Mouse (Mus musculus) neural tube, embryonic 13.5 days (tissue): ENCODE measurements around the gene Olfr715. TPM values are rescaled to one million over a fixed set of nuclear protein-coding genes. Genes with fewer than 3 reads are reported as not detected.
"Not testable (repeated sequence)": the region's sequence is repeated elsewhere in the genome, so short reads cannot be mapped to it uniquely, and the experiment has no call there.

ENCODE experiments used
- ATAC-seq: fragments of 200-750 bp; cut with Nextera tagmentation; 2 replicates; pipeline ENCODE4 v1.8.0; 2017; ENCODE audit warnings: low read depth, mild to moderate bottlenecking, moderate TSS enrichment, moderate library complexity
- H3K27ac ChIP-seq: fragments of 300-500 bp; sonication (generic); replicated peaks from 2 replicates; pipeline ENCODE4 v1.5.1; 2015; ENCODE audit warnings: moderate library complexity, mild to moderate bottlenecking, inconsistent platforms
- H3K27me3 ChIP-seq: fragments of 300-500 bp; sonication (generic); 2 replicates; pipeline ENCODE4 v1.6.1; 2015; ENCODE audit warnings: mild to moderate bottlenecking, inconsistent platforms
- H3K36me3 ChIP-seq: fragments of 300-500 bp; sonication (generic); 2 replicates; pipeline ENCODE4 v1.6.1; 2015; ENCODE audit warnings: mild to moderate bottlenecking, inconsistent platforms
- H3K4me1 ChIP-seq: fragments of 300-500 bp; sonication (generic); replicated peaks from 2 replicates; pipeline ENCODE4 v1.6.1; 2015; ENCODE audit warnings: inconsistent platforms
- H3K4me2 ChIP-seq: fragments of 300-500 bp; sonication (generic); 2 replicates; pipeline ENCODE4 v1.6.1; 2015; ENCODE audit warnings: inconsistent platforms, mild to moderate bottlenecking, moderate library complexity
- H3K4me3 ChIP-seq: fragments of 300-500 bp; sonication (generic); 2 replicates; pipeline ENCODE4 v1.5.1; 2015; ENCODE audit warnings: mild to moderate bottlenecking, inconsistent platforms
- H3K9ac ChIP-seq: fragments of 300-500 bp; sonication (generic); 2 replicates; pipeline ENCODE4 v1.6.1; 2015; ENCODE audit warnings: moderate library complexity, mild to moderate bottlenecking, inconsistent platforms
- H3K9me3 ChIP-seq: fragments of 300-500 bp; sonication (generic); 2 replicates; pipeline ENCODE4 v1.6.1; 2016; ENCODE audit warnings: inconsistent platforms
- WGBS: fragments of 180-500 bp; shearing (Covaris S2); methylation state at CpG from one replicate; pipeline ENCODE4 v1.1.7; 2015; 5-methylcytosine and 5-hydroxymethylcytosine counted together
- polyA plus RNA-seq: library from polyadenylated mRNA; unstranded; fragments of >200 nt; fragmentation: Nextera tagmentation; extraction: Ambion mirVana; gene quantifications from 2 replicates; pipeline ENCODE4 v1.2.1, GENCODE M21; 2015

The Olfr715 gene
- polyA plus RNA-seq: not detected in 2 replicates

- not testable (repeated sequence) for H3K36me3 ChIP-seq, H3K4me1 ChIP-seq, H3K4me2 ChIP-seq, H3K9me3 ChIP-seq, H3K9ac ChIP-seq, H3K27ac ChIP-seq, H3K27me3 ChIP-seq, H3K4me3 ChIP-seq, ATAC-seq
- 79% methylated on average over 3 of the region's 3 CpGs for WGBS
Observed at GRCm38 (mm10) chr7:107130983-107131382, at the start of gene Olfr715. Olfr715 (minus strand) TSS chr7:107131083.

DNA sequence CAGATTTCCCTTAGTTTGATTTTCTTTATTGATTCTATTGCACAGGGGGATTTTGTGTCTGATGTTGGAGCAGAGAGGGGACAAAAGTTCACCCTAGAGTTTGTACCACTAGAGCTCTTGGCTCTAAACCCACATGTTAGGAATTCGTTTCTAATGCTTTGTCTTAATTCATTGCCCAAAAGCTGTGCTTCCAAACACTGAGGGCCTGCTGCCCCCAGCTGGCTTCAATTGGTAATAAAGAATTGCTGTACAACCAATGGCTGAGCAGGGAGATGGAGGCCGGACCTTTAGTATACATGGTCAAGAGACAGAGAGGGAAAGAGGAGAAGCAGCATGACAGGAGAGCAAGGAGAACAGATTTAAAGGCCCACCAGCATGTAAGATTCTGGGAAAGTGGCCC, 49.5 kb upstream of the Olfr715 start:
- no peak for ATAC-seq
- H3K9me3 ChIP-seq: no peaks in the 10 kb centered on the region
- H3K27me3 ChIP-seq: no peaks in the 10 kb centered on the region
- no peak overlapping the region for H3K4me3 ChIP-seq
- 53% methylated on average over 2 of the region's 2 CpGs for WGBS
- H3K4me1 ChIP-seq: no peaks in the 10 kb centered on the region
- no peak overlapping the region for H3K27ac ChIP-seq
- H3K4me2 ChIP-seq: no peak overlapping the region
- H3K36me3 ChIP-seq: no peaks in the 10 kb centered on the region
- H3K9ac ChIP-seq: no peak overlapping the region

GRCm38 (mm10) chr7:107166690-107167089, 35.8 kb upstream of the Olfr715 start, which contains the start of gene Nlrp14:
Nlrp14 (plus strand) TSS chr7:107166990.
- no peak within 1 kb of the TSS for H3K9ac ChIP-seq
- ATAC-seq: no peak
- H3K4me3 ChIP-seq: no peak within 1 kb of the TSS
- no peak within 1 kb of the TSS for H3K4me2 ChIP-seq
- no peak within 1 kb of the TSS for H3K27ac ChIP-seq
- H3K4me1 ChIP-seq: no peaks in the 10 kb centered on the region
- 85% methylated on average over 10 of the region's 10 CpGs for WGBS
- no peaks in the 10 kb centered on the region for H3K9me3 ChIP-seq
- H3K36me3 ChIP-seq: no peaks in the 10 kb centered on the region
- no peaks in the 10 kb centered on the region for H3K27me3 ChIP-seq

GRCm38 (mm10) chr7:107138027-107138426, 7.1 kb upstream of the Olfr715 start, which contains the start of gene Olfr716:
Olfr716 (plus strand) TSS chr7:107138327.
- not testable (repeated sequence) for H3K4me1 ChIP-seq, ATAC-seq, H3K27me3 ChIP-seq, H3K27ac ChIP-seq, H3K9me3 ChIP-seq, H3K36me3 ChIP-seq, H3K9ac ChIP-seq, H3K4me2 ChIP-seq, H3K4me3 ChIP-seq
- 80% methylated on average over 2 of the region's 2 CpGs for WGBS

GRCm38 (mm10) chr7:107110269-107110668, 20.6 kb downstream of the Olfr715 start, which contains the start of gene Olfr715b:
Olfr715b (minus strand) TSS chr7:107110369.
- WGBS: 65% methylated on average over 2 of the region's 2 CpGs
- H3K36me3 ChIP-seq, H3K4me2 ChIP-seq, H3K27ac ChIP-seq, H3K4me1 ChIP-seq, H3K9ac ChIP-seq, ATAC-seq, H3K9me3 ChIP-seq, H3K27me3 ChIP-seq, H3K4me3 ChIP-seq: not testable (repeated sequence)

GRCm38 (mm10) chr7:107092920-107093319, 38.0 kb downstream of the Olfr715 start, which contains the start of gene Olfr17:
Olfr17 (plus strand) TSS chr7:107093220.
- 59% methylated on average over 1 of the region's 1 CpGs for whole genome bisulfite sequencing
- Histone ChIP-seq H3K4me2 (no peak within 1 kb of the TSS), H3K27me3 (no peaks in the 10 kb centered on the region), H3K27ac (no peak within 1 kb of the TSS), H3K9me3 (no peaks in the 10 kb centered on the region), H3K36me3 (no peaks in the 10 kb centered on the region), H3K4me3 (no peak within 1 kb of the TSS), H3K9ac (no peak within 1 kb of the TSS), H3K4me1 (no peaks in the 10 kb centered on the region)
- ATAC-seq: no peak

Other genes starting within 250 kb of the Olfr715 start
- not detected in 2 replicates for gene Olfr706, start 242.9 kb downstream of the Olfr715 start, polyA plus RNA-seq
- not detected in 2 replicates for gene Olfr707, start 229.8 kb downstream of the Olfr715 start, polyA plus RNA-seq
- not detected in 2 replicates for gene Olfr1532-ps1, start 223.1 kb downstream of the Olfr715 start, polyA plus RNA-seq
- gene Olfr709-ps1, start 198.9 kb downstream of the Olfr715 start, polyA plus RNA-seq: not detected in 2 replicates
- not detected in 2 replicates for gene Olfr710, start 182.8 kb downstream of the Olfr715 start, polyA plus RNA-seq
- not detected in 2 replicates for gene Olfr6, start 167.1 kb downstream of the Olfr715 start, polyA plus RNA-seq
- not detected in 2 replicates for gene Olfr711, start 155.6 kb downstream of the Olfr715 start, polyA plus RNA-seq
- not detected in 2 replicates for gene Olfr2, start 125.0 kb downstream of the Olfr715 start, polyA plus RNA-seq
- gene Olfr713, start 99.9 kb downstream of the Olfr715 start, polyA plus RNA-seq: not detected in 2 replicates
- gene Olfr714, start 60.1 kb downstream of the Olfr715 start, polyA plus RNA-seq: not detected in 2 replicates
- not detected in 2 replicates for gene Olfr17, start 37.9 kb downstream of the Olfr715 start, polyA plus RNA-seq
- gene Olfr715b, start 20.7 kb downstream of the Olfr715 start, polyA plus RNA-seq: not detected in 2 replicates
- gene Olfr716, start 7.2 kb upstream of the Olfr715 start, polyA plus RNA-seq: not detected in 2 replicates
- gene Nlrp14, start 35.9 kb upstream of the Olfr715 start, polyA plus RNA-seq: not detected in 2 replicates
- not detected in 2 replicates for gene Rbmxl2, start 78.4 kb upstream of the Olfr715 start, polyA plus RNA-seq
- gene Syt9, start 239.6 kb upstream of the Olfr715 start, polyA plus RNA-seq: 7.3 and 7.7 TPM in 2 replicates